In genomic region chr9:57831267-57832082, GRCm38 (mm10) we compare ENCODE assay signal across 8 mouse cellular contexts. TPM values are rescaled to one million over a fixed set of nuclear protein-coding genes. Genes with fewer than 3 reads are reported as not detected.
DNase-seq lines count a peak whose midpoint lies in the region; ATAC-seq lines count a peak whose summit lies in the region.

No protein-coding gene starts in this region.

- ATAC-seq in lung, embryonic 16.5 days (ENCODE audit: low read depth) = peak; percentile 98

- no peak overlapping the region for H3K9ac ChIP-seq in lung, embryonic 16.5 days (ENCODE audit: low read length)

- no peaks in the 10 kb centered on the region for H3K27me3 ChIP-seq in hindbrain, embryonic 10.5 days (ENCODE audit: insufficient read depth, poor library complexity, severe bottlenecking)
- peaks cover 18% of the 10 kb centered on the region for H3K27me3 ChIP-seq in lung, embryonic 16.5 days (ENCODE audit: control insufficient read depth, insufficient read depth, low read depth, low read length)

- 35% methylated on average over 24 of the region's 24 CpGs for WGBS in hindbrain, embryonic 10.5 days
- 2% methylated on average over 24 of the region's 24 CpGs for WGBS in lung, embryonic 16.5 days

- peak; percentile 93 for DNase-seq in MEL-GATA-1-ER (ENCODE audit: extremely low read depth, low read depth)
- DNase-seq in cerebellum, adult 9-11 months = peak; percentile 61
- peak; percentile 86 to 94 for DNase-seq in frontal cortex, adult 2 months (ENCODE audit: extremely low spot score in 1 of 2, low spot score in 1 of 2)
- DNase-seq in hindbrain, embryonic 10.5 days (ENCODE audit: low spot score) = peak; percentile 74
- DNase-seq in layer of hippocampus, adult 9-11 months = peak; percentile 91
- DNase-seq in ovary, postnatal 10 days (ENCODE audit: low spot score) = peak; percentile 94
- DNase-seq in thymus, postnatal 25 days = peak; percentile 84

- no peaks in the 10 kb centered on the region for H3K9me3 ChIP-seq in hindbrain, embryonic 10.5 days
- no peaks in the 10 kb centered on the region for H3K9me3 ChIP-seq in lung, embryonic 16.5 days (ENCODE audit: control insufficient read depth, low read length)

- peak overlapping the region; percentile 85 for H3K27ac ChIP-seq in hindbrain, embryonic 10.5 days
- peak overlapping the region; percentile 60 for H3K27ac ChIP-seq in lung, embryonic 16.5 days (ENCODE audit: low read length)

- H3K4me2 ChIP-seq in lung, embryonic 16.5 days (ENCODE audit: low read depth, low read length) = peak overlapping the region; percentile 47

- H3K4me3 ChIP-seq in hindbrain, embryonic 10.5 days = peak overlapping the region; percentile 40
- peak overlapping the region; percentile 20; the same call in 1 of the 2 replicates for H3K4me3 ChIP-seq in lung, embryonic 16.5 days (ENCODE audit: low read length)

- H3K4me1 ChIP-seq in hindbrain, embryonic 10.5 days (replicated peaks) = peaks cover 77% of the 10 kb centered on the region
- peaks cover 17% of the 10 kb centered on the region for H3K4me1 ChIP-seq in lung, embryonic 16.5 days (replicated peaks; ENCODE audit: control insufficient read depth, insufficient read depth, low read length)

- peaks cover 28% of the 10 kb centered on the region for H3K36me3 ChIP-seq in hindbrain, embryonic 10.5 days
- no peaks in the 10 kb centered on the region for H3K36me3 ChIP-seq in lung, embryonic 16.5 days (ENCODE audit: control insufficient read depth, insufficient read depth, low read length)

RNA-seq across cellular contexts. Expression of gene Arid3b, which starts 5.1 kb away (rescaled TPM):
- 6.9 and 8.2 TPM in 2 replicates for polyA plus RNA-seq in frontal cortex, adult 2 months (2012; rRNA removed)
- polyA plus RNA-seq in hindbrain, embryonic 10.5 days (2016; fragmentation: Nextera tagmentation; extraction: Ambion mirVana) = 42.7 and 57.7 TPM in 2 replicates
- 4.3 and 4.9 TPM in 2 replicates for polyA plus RNA-seq in lung, embryonic 16.5 days (2015; fragmentation: Nextera tagmentation; extraction: Ambion mirVana)

Comparison
In these comparisons a context has a peak if more than half of its experiments do, and no peak if none do; other contexts are left out.
1. Peak in every context shown above with its lines: DNase-seq, ATAC-seq, H3K4me3 ChIP-seq and H3K27ac ChIP-seq.